Mouse (Mus musculus) testis, adult 2 months (tissue): Measurements from ENCODE around the gene Olfr958. TPM values are rescaled to one million over a fixed set of nuclear protein-coding genes. Genes with fewer than 3 reads are reported as not detected.

ENCODE experiments used
- H3K27ac ChIP-seq: fragments of 200-500 bp; 2 replicates; pipeline ENCODE4 v1.5.1; 2012; ENCODE audit warnings: low read depth, low read length; ENCODE audit not compliant: control insufficient read depth, insufficient read depth
- H3K27me3 ChIP-seq: fragments of 200-500 bp; 2 replicates; pipeline ENCODE4 v1.6.1; 2012; ENCODE audit warnings: mild to moderate bottlenecking, low read length, moderate library complexity; ENCODE audit not compliant: control insufficient read depth, insufficient read depth
- H3K36me3 ChIP-seq: fragments of 200-500 bp; 2 replicates; pipeline ENCODE4 v1.6.1; 2012; ENCODE audit warnings: mild to moderate bottlenecking, low read length; ENCODE audit not compliant: control insufficient read depth, insufficient read depth
- H3K4me1 ChIP-seq: fragments of 200-500 bp; 2 replicates; pipeline ENCODE4 v1.6.1; 2012; ENCODE audit warnings: low read length; ENCODE audit not compliant: control insufficient read depth, insufficient read depth
- H3K4me3 ChIP-seq: fragments of 200-500 bp; 2 replicates; pipeline ENCODE4 v1.5.1; 2012; ENCODE audit warnings: low read depth, mild to moderate bottlenecking, low read length, moderate library complexity, mixed read lengths; ENCODE audit not compliant: control insufficient read depth
- CTCF ChIP-seq: fragments of 200-500 bp; IDR thresholded peaks from 2 replicates; pipeline ENCODE4 v1.5.1; 2012; ENCODE audit warnings: low read depth, mild to moderate bottlenecking, inconsistent platforms, low read length, moderate library complexity; ENCODE audit not compliant: control insufficient read depth, insufficient read depth, insufficient replicate concordance
- POLR2A ChIP-seq: fragments of 200-500 bp; IDR thresholded peaks from 2 replicates; pipeline ENCODE4 v1.6.1; 2012; ENCODE audit warnings: low read depth, mild to moderate bottlenecking, inconsistent platforms, low read length, moderate library complexity; ENCODE audit not compliant: control insufficient read depth
- polyA plus RNA-seq: library from polyadenylated mRNA; depleted of rRNA; stranded (reverse); fragments of >200 nt; gene quantifications from 2 replicates; pipeline ENCODE4 v1.2.3, GENCODE M21; 2012; rRNA removed

Olfr958 gene
- polyA plus RNA-seq, 1 experiment = not detected

DNA sequence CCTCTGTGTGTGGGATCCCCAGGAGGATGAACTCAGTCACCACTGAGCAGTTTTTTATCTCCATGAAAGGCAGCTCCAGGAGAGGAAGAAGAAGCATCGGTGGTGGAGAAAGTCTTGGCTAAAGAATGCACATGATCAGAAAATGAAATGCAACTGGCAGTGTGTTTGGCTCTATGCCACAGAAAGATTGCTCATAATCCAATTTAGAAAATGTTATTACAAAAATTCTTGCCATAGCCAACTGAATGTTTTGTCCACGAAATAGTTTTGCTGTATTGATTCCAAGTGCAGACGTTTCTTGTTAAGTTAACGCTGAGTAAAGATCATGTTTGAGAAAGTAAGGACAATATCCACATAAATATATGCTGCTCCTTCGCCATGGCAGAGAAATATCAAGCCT, 3.0 kb downstream of the Olfr958 start:
- no peaks in the 10 kb centered on the region for H3K4me1 ChIP-seq
- no peaks in the 10 kb centered on the region for H3K27me3 ChIP-seq
- H3K27ac ChIP-seq = no peak overlapping the region
- H3K4me3 ChIP-seq = no peak overlapping the region
- no peaks in the 10 kb centered on the region for H3K36me3 ChIP-seq
- TF ChIP-seq POLR2A (no peak), CTCF (no peak)

DNA sequence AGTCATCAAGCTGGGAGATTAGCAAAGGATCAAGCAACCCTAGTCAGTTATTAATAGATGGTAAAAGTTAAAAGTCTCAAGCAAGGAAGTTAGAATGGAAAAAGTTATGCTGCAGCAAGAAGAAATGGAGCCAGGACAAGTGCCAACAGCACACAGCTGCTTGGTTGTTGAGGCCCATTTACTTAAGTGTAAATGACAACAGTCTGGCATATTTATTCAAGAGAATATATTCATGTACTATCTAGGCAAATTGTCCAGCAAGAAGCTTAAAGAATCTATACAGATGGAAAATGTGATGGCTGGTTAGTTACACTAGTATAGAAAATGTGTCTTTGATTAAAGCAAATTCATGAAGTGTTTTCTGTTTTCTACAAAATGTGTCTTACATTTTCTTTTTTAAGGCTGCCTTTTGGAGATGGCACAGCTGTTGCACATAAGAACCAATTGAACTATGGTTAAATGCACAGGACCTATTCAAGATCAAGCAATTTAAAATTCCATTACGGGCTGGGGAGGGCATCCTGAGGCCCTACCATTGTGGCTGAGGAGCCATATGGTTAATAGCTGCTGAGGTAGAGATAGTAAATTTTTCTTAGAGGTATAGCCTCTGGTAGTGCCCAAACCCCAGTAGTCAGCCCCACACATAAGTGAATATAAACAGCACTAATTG, 30.1 kb downstream of the Olfr958 start:
- Histone ChIP-seq H3K27ac (no peak overlapping the region), H3K4me1 (no peaks in the 10 kb centered on the region), H3K36me3 (no peaks in the 10 kb centered on the region), H3K4me3 (no peak overlapping the region), H3K27me3 (no peaks in the 10 kb centered on the region)
- no peak for TF ChIP-seq CTCF
- TF ChIP-seq POLR2A = no peak

- Histone ChIP-seq H3K4me1 (no peaks in the 10 kb centered on the region), H3K27me3 (no peaks in the 10 kb centered on the region), H3K27ac (no peak overlapping the region), H3K36me3 (no peaks in the 10 kb centered on the region), H3K4me3 (no peak overlapping the region)
- TF ChIP-seq POLR2A (no peak), CTCF (no peak)
These were observed 35.3 kb downstream of the Olfr958 start for GRCm38 (mm10) chr9:39518595-39518994.

GRCm38 (mm10) chr9:39515531-39515930, 38.3 kb downstream of the Olfr958 start, which contains the start of gene Olfr957:
TSS of gene Olfr957 (minus strand) at chr9:39515809.
- Histone ChIP-seq H3K27ac (no peak within 1 kb of the TSS), H3K36me3 (no peaks in the 10 kb centered on the region), H3K4me3 (no peak within 1 kb of the TSS), H3K4me1 (no peaks in the 10 kb centered on the region), H3K27me3 (no peaks in the 10 kb centered on the region)
- TF ChIP-seq CTCF = no peak
- no peak for TF ChIP-seq POLR2A

GRCm38 (mm10) chr9:39509412-39509811, 44.4 kb downstream of the Olfr958 start:
- no peaks in the 10 kb centered on the region for H3K36me3 ChIP-seq
- H3K27me3 ChIP-seq = no peaks in the 10 kb centered on the region
- no peak overlapping the region for H3K4me3 ChIP-seq
- no peak for TF ChIP-seq CTCF
- TF ChIP-seq POLR2A = no peak
- no peaks in the 10 kb centered on the region for H3K4me1 ChIP-seq
- H3K27ac ChIP-seq = no peak overlapping the region

DNA sequence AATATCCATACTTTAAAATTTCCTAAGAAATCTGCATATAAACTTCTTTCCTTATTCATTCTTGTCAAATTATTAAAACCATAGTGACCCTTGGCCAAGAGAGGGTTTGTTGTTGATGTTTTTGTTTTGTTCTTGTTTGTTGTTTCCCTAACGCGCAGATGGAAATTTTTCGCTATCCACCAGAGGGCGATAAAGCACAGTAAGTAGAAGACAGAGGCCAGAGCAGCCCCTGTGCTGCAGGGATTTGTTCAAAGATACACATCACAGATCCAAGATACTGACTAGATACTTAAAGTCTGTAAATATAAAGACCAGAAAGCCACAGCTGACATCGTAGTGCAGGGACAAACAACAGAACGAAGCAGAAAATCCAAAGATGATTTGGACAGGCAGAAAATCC, 44.9 kb downstream of the Olfr958 start:
- Histone ChIP-seq H3K27me3 (no peaks in the 10 kb centered on the region), H3K27ac (no peak overlapping the region), H3K36me3 (no peaks in the 10 kb centered on the region), H3K4me1 (no peaks in the 10 kb centered on the region), H3K4me3 (no peak overlapping the region)
- no peak for TF ChIP-seq CTCF
- no peak for TF ChIP-seq POLR2A

Other genes starting within 250 kb of the Olfr958 start
- gene Olfr948, start 228.0 kb downstream of the Olfr958 start, polyA plus RNA-seq = not detected in 2 replicates
- gene Olfr951, start 166.6 kb downstream of the Olfr958 start, polyA plus RNA-seq = not detected in 2 replicates
- gene Olfr952, start 126.9 kb downstream of the Olfr958 start, polyA plus RNA-seq = not detected in 2 replicates
- gene Olfr954, start 97.4 kb downstream of the Olfr958 start, polyA plus RNA-seq = not detected in 2 replicates
- not detected in 2 replicates for gene Olfr955, start 82.1 kb downstream of the Olfr958 start, polyA plus RNA-seq
- gene Olfr44, start 60.1 kb downstream of the Olfr958 start, polyA plus RNA-seq = not detected in 2 replicates
- not detected in 2 replicates for gene Olfr957, start 38.2 kb downstream of the Olfr958 start, polyA plus RNA-seq
- gene Olfr959, start 21.5 kb upstream of the Olfr958 start, polyA plus RNA-seq = not detected in 2 replicates
- gene AW551984, start 50.3 kb upstream of the Olfr958 start, polyA plus RNA-seq = 0.05 and 0.13 TPM in 2 replicates
- not detected in 2 replicates for gene Olfr148, start 56.6 kb upstream of the Olfr958 start, polyA plus RNA-seq
- not detected in 2 replicates for gene Olfr960, start 67.3 kb upstream of the Olfr958 start, polyA plus RNA-seq
- 0.10 TPM in 1 of 2 replicates, not detected in the other for gene Olfr961, start 91.0 kb upstream of the Olfr958 start, polyA plus RNA-seq
- gene Olfr963, start 113.2 kb upstream of the Olfr958 start, polyA plus RNA-seq = not detected in 2 replicates
- not detected in 2 replicates for gene Olfr149, start 153.1 kb upstream of the Olfr958 start, polyA plus RNA-seq
- gene Olfr965, start 157.3 kb upstream of the Olfr958 start, polyA plus RNA-seq = not detected in 2 replicates
- not detected in 2 replicates for gene Olfr150, start 176.9 kb upstream of the Olfr958 start, polyA plus RNA-seq
- not detected in 2 replicates for gene Olfr967, start 192.2 kb upstream of the Olfr958 start, polyA plus RNA-seq
- not detected in 2 replicates for gene Olfr968, start 229.2 kb upstream of the Olfr958 start, polyA plus RNA-seq
- not detected in 2 replicates for gene Olfr969, start 236.9 kb upstream of the Olfr958 start, polyA plus RNA-seq